Comparison of ENCODE assay signal across 29 mouse cellular contexts in the genomic region with DNA sequence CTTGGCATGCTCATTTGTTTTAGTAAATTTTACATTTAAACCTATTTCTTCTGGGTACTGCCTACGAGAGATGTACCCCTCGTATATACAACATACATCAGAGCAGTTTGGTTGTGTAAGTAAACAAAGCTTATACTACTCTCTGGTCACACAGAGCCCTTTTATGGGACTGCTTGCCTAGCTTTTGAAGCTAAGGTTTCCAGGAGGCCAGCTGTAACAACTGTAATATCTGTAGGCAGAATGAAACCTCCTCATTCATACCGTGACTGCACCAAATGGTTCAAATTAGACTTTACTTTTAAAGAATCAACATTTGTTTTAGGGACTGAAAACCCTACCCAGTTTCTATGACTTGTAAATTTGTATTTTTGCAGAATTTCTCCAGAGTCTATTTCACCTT.
"Had no signal": no experiment of that assay in that cellular context is flagged by ENCODE, and none has a peak within 500 bp of the region (broad histone marks: within the 10 kb centered on the region; RNA-seq: fewer than 3 reads in every experiment).

No protein-coding gene starts in this region.

- ATAC-seq: forebrain, embryonic 13.5 days; forebrain, embryonic 14.5 days; forebrain, embryonic 15.5 days; forebrain, embryonic 16.5 days; forebrain, postnatal 0 days had no signal

- H3K9ac ChIP-seq: embryonic facial prominence, embryonic 12.5 days; embryonic facial prominence, embryonic 13.5 days; embryonic facial prominence, embryonic 15.5 days; forebrain, embryonic 12.5 days; forebrain, embryonic 13.5 days; forebrain, embryonic 15.5 days; forebrain, postnatal 0 days had no signal

- H3K4me2 ChIP-seq: embryonic facial prominence, embryonic 12.5 days; embryonic facial prominence, embryonic 13.5 days; embryonic facial prominence, embryonic 15.5 days; forebrain, embryonic 12.5 days; forebrain, embryonic 13.5 days; forebrain, embryonic 15.5 days had no signal

- H3K36me3 ChIP-seq: embryonic facial prominence, embryonic 12.5 days; embryonic facial prominence, embryonic 13.5 days; embryonic facial prominence, embryonic 15.5 days; forebrain, embryonic 10.5 days; forebrain, embryonic 12.5 days; forebrain, embryonic 15.5 days; heart, embryonic 10.5 days had no signal

- H3K4me1 ChIP-seq: forebrain, embryonic 10.5 days; forebrain, embryonic 12.5 days; forebrain, embryonic 15.5 days; heart, embryonic 10.5 days had no signal

- H3K27me3 ChIP-seq: embryonic facial prominence, embryonic 12.5 days; embryonic facial prominence, embryonic 13.5 days; embryonic facial prominence, embryonic 15.5 days; forebrain, embryonic 12.5 days; forebrain, embryonic 13.5 days; forebrain, embryonic 15.5 days had no signal

- DNase-seq: cerebellum, adult 2 months; cerebellum, adult 8-10 months; cerebellum, adult 9-10 months; cerebellum, adult 9-11 months; cerebellum, postnatal 10 days; cerebellum, postnatal 14 days; cerebellum, postnatal 25 days; cerebellum, postnatal 36 days; embryo, embryonic 11 days; forebrain, postnatal 0 days; gastrocnemius, adult 2 months; gastrocnemius, postnatal 10 days; gastrocnemius, postnatal 14 days; gastrocnemius, postnatal 25 days; gastrocnemius, postnatal 36 days; heart, adult 11 months; heart, adult 18-20 months; heart, adult 2 months had no signal

- H3K27ac ChIP-seq: embryonic facial prominence, embryonic 12.5 days; embryonic facial prominence, embryonic 13.5 days; embryonic facial prominence, embryonic 15.5 days; forebrain, embryonic 10.5 days; forebrain, embryonic 12.5 days; forebrain, embryonic 13.5 days; forebrain, embryonic 15.5 days; gastrocnemius, adult 2 months; heart, adult 2 months; heart, embryonic 10.5 days had no signal

- H3K4me3 ChIP-seq: embryonic facial prominence, embryonic 12.5 days; embryonic facial prominence, embryonic 13.5 days; embryonic facial prominence, embryonic 15.5 days; erythroblast, embryonic 14.5 days; forebrain, embryonic 10.5 days; forebrain, embryonic 12.5 days; forebrain, embryonic 13.5 days; forebrain, embryonic 15.5 days; gastrocnemius, adult 2 months; heart, adult 2 months; heart, embryonic 10.5 days had no signal

- H3K9me3 ChIP-seq: embryonic facial prominence, embryonic 15.5 days; heart, embryonic 10.5 days had no signal
